Comparison of ENCODE assay signal across 9 mouse cellular contexts in the genomic region with DNA sequence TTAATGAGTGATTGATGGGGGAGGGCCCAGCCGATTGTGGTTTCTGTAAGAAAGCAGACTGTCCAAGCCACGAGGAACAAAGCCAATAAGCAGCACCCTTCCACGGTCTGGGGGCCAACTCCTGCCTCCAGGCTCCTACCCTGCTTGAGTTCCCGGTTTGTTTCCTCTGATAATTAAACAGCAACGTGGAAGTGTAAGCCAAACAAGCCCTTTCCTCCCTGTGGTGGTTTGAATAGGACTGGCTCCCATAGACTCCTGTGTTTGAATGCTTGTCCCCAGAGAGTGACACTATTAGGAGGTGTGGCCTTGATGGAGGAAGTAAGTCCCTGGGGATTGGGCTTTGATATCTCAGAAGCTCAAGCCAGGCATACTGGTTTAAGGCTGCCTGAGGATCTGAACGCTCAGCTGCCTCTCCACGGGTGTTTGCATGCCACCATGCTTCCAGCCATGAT. TPM values are rescaled to one million over a fixed set of nuclear protein-coding genes. Genes with fewer than 3 reads are reported as not detected.
DNase-seq lines count a peak whose midpoint lies in the region; ATAC-seq and TF ChIP-seq lines count a peak whose summit lies in the region.
"Had no signal": no experiment of that assay in that cellular context is flagged by ENCODE, and none has a peak within 500 bp of the region (broad histone marks: within the 10 kb centered on the region; RNA-seq: fewer than 3 reads in every experiment).

No protein-coding gene starts in this region.

- H3K4me3 ChIP-seq in midbrain, embryonic 14.5 days (replicated peaks; ENCODE audit: low read depth, low read length): no peak overlapping the region
- H3K4me3 ChIP-seq in midbrain, postnatal 0 days (ENCODE audit: low read depth, low read length): no peak overlapping the region
- H3K4me3 ChIP-seq in limb, embryonic 12.5 days (replicated peaks): no peak overlapping the region
- H3K4me3 ChIP-seq in stomach, embryonic 16.5 days (replicated peaks; ENCODE audit: low read length): no peak overlapping the region

- no peaks in the 10 kb centered on the region for H3K36me3 ChIP-seq in midbrain, embryonic 14.5 days (ENCODE audit: control insufficient read depth, insufficient read depth, low read length)
- H3K36me3 ChIP-seq in midbrain, postnatal 0 days (ENCODE audit: insufficient read depth, low read length): no peaks in the 10 kb centered on the region
- no peaks in the 10 kb centered on the region for H3K36me3 ChIP-seq in limb, embryonic 12.5 days
- no peaks in the 10 kb centered on the region for H3K36me3 ChIP-seq in stomach, embryonic 16.5 days (ENCODE audit: control insufficient read depth, insufficient read depth, low read length)

- no peak for TF ChIP-seq CTCF in midbrain, postnatal 0 days (IDR thresholded peaks at IDR 0.05)

- no peaks in the 10 kb centered on the region for H3K27me3 ChIP-seq in midbrain, embryonic 14.5 days (ENCODE audit: control insufficient read depth, insufficient read depth, low read length)
- H3K27me3 ChIP-seq in midbrain, postnatal 0 days (ENCODE audit: insufficient read depth, low read length): no peaks in the 10 kb centered on the region
- no peaks in the 10 kb centered on the region for H3K27me3 ChIP-seq in limb, embryonic 12.5 days
- no peaks in the 10 kb centered on the region for H3K27me3 ChIP-seq in stomach, embryonic 16.5 days (ENCODE audit: control insufficient read depth, insufficient read depth, low read length)

- DNase-seq in cerebellum, adult 9-10 months: peak; percentile 53
- DNase-seq in midbrain, embryonic 14.5 days: peak; percentile 31
- DNase-seq in midbrain, postnatal 0 days (ENCODE audit: low spot score): no peak
- no peak for DNase-seq in yolk sac, embryonic 10.5 days (ENCODE audit: low spot score)

- no peak for ATAC-seq in cerebellum, adult (ENCODE audit: insufficient number of reproducible peaks, low FRiP score, low TSS enrichment)
- ATAC-seq in midbrain, embryonic 14.5 days (ENCODE audit: low FRiP score, low TSS enrichment): no peak
- ATAC-seq in midbrain, postnatal 0 days (ENCODE audit: low FRiP score): no peak
- no peak for ATAC-seq in limb, embryonic 12.5 days (ENCODE audit: insufficient number of reproducible peaks, insufficient read depth, low FRiP score, low TSS enrichment, low read depth)
- ATAC-seq in stomach, embryonic 16.5 days (ENCODE audit: insufficient read depth, low FRiP score): no peak
- no peak for ATAC-seq in inflammation-experienced regulatory T-cells, adult 6 months
- ATAC-seq: hindbrain, embryonic 16.5 days had no signal

- no peaks in the 10 kb centered on the region for H3K9me3 ChIP-seq in midbrain, embryonic 14.5 days (ENCODE audit: control insufficient read depth, low read length)
- H3K9me3 ChIP-seq in midbrain, postnatal 0 days (ENCODE audit: low read length): no peaks in the 10 kb centered on the region
- no peaks in the 10 kb centered on the region for H3K9me3 ChIP-seq in limb, embryonic 12.5 days
- H3K9me3 ChIP-seq in stomach, embryonic 16.5 days (replicated peaks; ENCODE audit: control insufficient read depth, low read length): no peaks in the 10 kb centered on the region

- no peak overlapping the region for H3K9ac ChIP-seq in midbrain, embryonic 14.5 days (replicated peaks; ENCODE audit: low read length)
- H3K9ac ChIP-seq in midbrain, postnatal 0 days (replicated peaks; ENCODE audit: low read length, poor library complexity, severe bottlenecking): no peak overlapping the region
- H3K9ac ChIP-seq in limb, embryonic 12.5 days (replicated peaks): no peak overlapping the region
- no peak overlapping the region for H3K9ac ChIP-seq in stomach, embryonic 16.5 days (ENCODE audit: low read length)

- no peak overlapping the region for H3K4me2 ChIP-seq in midbrain, embryonic 14.5 days (ENCODE audit: low read length)
- no peak overlapping the region for H3K4me2 ChIP-seq in midbrain, postnatal 0 days (ENCODE audit: low read depth, low read length, poor library complexity, severe bottlenecking)
- H3K4me2 ChIP-seq in limb, embryonic 12.5 days: no peak overlapping the region
- no peak overlapping the region for H3K4me2 ChIP-seq in stomach, embryonic 16.5 days (ENCODE audit: low read depth, low read length)

- H3K4me1 ChIP-seq in midbrain, embryonic 14.5 days (ENCODE audit: control insufficient read depth, insufficient read depth, low read length): peaks cover 9% of the 10 kb centered on the region
- H3K4me1 ChIP-seq in midbrain, postnatal 0 days (ENCODE audit: insufficient read depth, low read length): peaks cover 5% of the 10 kb centered on the region; the same call in 1 of the 2 replicates
- peaks cover 20% of the 10 kb centered on the region for H3K4me1 ChIP-seq in limb, embryonic 12.5 days (replicated peaks)
- peaks cover 18% of the 10 kb centered on the region for H3K4me1 ChIP-seq in stomach, embryonic 16.5 days (ENCODE audit: control insufficient read depth, insufficient read depth, low read length)

- WGBS in midbrain, embryonic 14.5 days: 18% methylated on average over 7 of the region's 7 CpGs
- WGBS in midbrain, postnatal 0 days: 11% methylated on average over 7 of the region's 7 CpGs
- 16% methylated on average over 7 of the region's 7 CpGs for WGBS in limb, embryonic 12.5 days
- 16% methylated on average over 7 of the region's 7 CpGs for WGBS in stomach, embryonic 16.5 days

- H3K27ac ChIP-seq in midbrain, embryonic 14.5 days (replicated peaks; ENCODE audit: low read depth, low read length): no peak overlapping the region
- no peak overlapping the region for H3K27ac ChIP-seq in midbrain, postnatal 0 days (ENCODE audit: low read depth, low read length)
- H3K27ac ChIP-seq in limb, embryonic 12.5 days: peak overlapping the region; percentile 66; the same call in 1 of the 2 replicates
- peak overlapping the region; percentile 78 for H3K27ac ChIP-seq in stomach, embryonic 16.5 days (ENCODE audit: low read length)

RNA-seq across cellular contexts. Expression of a gene that starts 1.6 kb away (rescaled TPM):
- 4.1 and 6.1 TPM in 2 replicates for polyA plus RNA-seq in midbrain, embryonic 14.5 days (2014; fragmentation: Nextera tagmentation; extraction: Ambion mirVana)
- 3.1 and 5.2 TPM in 2 replicates for total RNA-seq in midbrain, postnatal 0 days (2014; rRNA removed)
- 7.0 and 7.3 TPM in 2 replicates for polyA plus RNA-seq in midbrain, postnatal 0 days (2015; fragmentation: Nextera tagmentation; extraction: Ambion mirVana)
- 18.1 and 18.7 TPM in 2 replicates for polyA plus RNA-seq in limb, embryonic 12.5 days (2016; fragmentation: Nextera tagmentation; extraction: Ambion mirVana)
- polyA plus RNA-seq in stomach, embryonic 16.5 days (2015; fragmentation: Nextera tagmentation; extraction: Ambion mirVana): 23.0 and 23.1 TPM in 2 replicates
- polyA plus RNA-seq in inflammation-experienced regulatory T-cells, adult 6 months (2017; shearing (Covaris generic)): 1 to 10 TPM; 1.5 to 6.1 (median 4.8) TPM

Comparison
In these comparisons a context has a peak if more than half of its experiments do, and no peak if none do; other contexts are left out.
1. DNase-seq: peak in cerebellum, adult 9-10 months (single experiment) and midbrain, embryonic 14.5 days (single experiment); none in midbrain, postnatal 0 days (single experiment) and yolk sac, embryonic 10.5 days (single experiment).
2. H3K27ac ChIP-seq: peak in limb, embryonic 12.5 days (single experiment) and stomach, embryonic 16.5 days (single experiment); none in midbrain, embryonic 14.5 days (single experiment) and midbrain, postnatal 0 days (single experiment).